Mouse (Mus musculus) gastrocnemius, postnatal 25 days (tissue): Measurements from ENCODE around the gene E2f4. TPM values are rescaled to one million over a fixed set of nuclear protein-coding genes. Genes with fewer than 3 reads are reported as not detected.
A peak's percentile ranks its signal among the peaks of the same experiment; 100 is the strongest.

ENCODE experiments used
- DNase-seq: peaks from one replicate; pipeline ENCODE4 v3.0.0; 2022
- total RNA-seq, 2 experiments: library from RNA; stranded (reverse); gene quantifications; 1 replicate in 1 of 2; 2 replicates in 1 of 2; pipeline ENCODE4 v1.2.3; 2021

Gene E2f4
- total RNA-seq, 2 experiments from 2014 or later: 21.8 to 24.5 TPM

- DNase-seq: no peak
These were observed 4.1 kb upstream of the E2f4 start for GRCm38 (mm10) chr8:105293405-105293804.

GRCm38 (mm10) chr8:105294776-105295175, 2.7 kb upstream of the E2f4 start:
- no peak for DNase-seq

GRCm38 (mm10) chr8:105295256-105295655, 2.2 kb upstream of the E2f4 start:
- DNase-seq: no peak

- no peak for DNase-seq
These were observed 1.4 kb upstream of the E2f4 start, which contains the start of gene Exoc3l for GRCm38 (mm10) chr8:105295895-105296573. TSS of gene Exoc3l (minus strand) at chr8:105296101.

- no peak for DNase-seq
These were observed 1.1 kb downstream of the E2f4 start for GRCm38 (mm10) chr8:105298351-105299252.

- no peak for DNase-seq
These were observed 2.5 kb downstream of the E2f4 start for GRCm38 (mm10) chr8:105299962-105300361.

GRCm38 (mm10) chr8:105303396-105303795, 5.9 kb downstream of the E2f4 start:
- no peak for DNase-seq

GRCm38 (mm10) chr8:105303874-105304273, 6.4 kb downstream of the E2f4 start:
- no peak for DNase-seq

GRCm38 (mm10) chr8:105304325-105305210, 7.1 kb downstream of the E2f4 start:
- peak; percentile 46 for DNase-seq

- peak; percentile 46 for DNase-seq
These were observed 8.0 kb downstream of the E2f4 start, which contains the start of gene Elmo3 for GRCm38 (mm10) chr8:105305211-105306145. TSS of gene Elmo3 (plus strand) at chr8:105305601.

- DNase-seq: no peak
These were observed 8.8 kb downstream of the E2f4 start for GRCm38 (mm10) chr8:105306146-105306691.

GRCm38 (mm10) chr8:105307670-105308069, 10.2 kb downstream of the E2f4 start:
- no peak for DNase-seq

- no peak for DNase-seq
These were observed 11.0 kb downstream of the E2f4 start for GRCm38 (mm10) chr8:105308428-105308827.

GRCm38 (mm10) chr8:105309142-105309847, 11.8 kb downstream of the E2f4 start:
- DNase-seq: no peak

GRCm38 (mm10) chr8:105310118-105310517, 12.7 kb downstream of the E2f4 start:
- DNase-seq: no peak

- no peak for DNase-seq
These were observed 14.3 kb downstream of the E2f4 start for GRCm38 (mm10) chr8:105311718-105312117.

- no peak for DNase-seq
These were observed 15.5 kb downstream of the E2f4 start for GRCm38 (mm10) chr8:105312891-105313481.

- no peak for DNase-seq
These were observed 16.3 kb downstream of the E2f4 start for GRCm38 (mm10) chr8:105313622-105314402.
